Mouse (Mus musculus) urinary bladder, postnatal 10 days (tissue): ENCODE measurements around the gene Myo1a.

Source experiments
- DNase-seq: peaks from one replicate; pipeline ENCODE4 v3.0.0; 2022; ENCODE audit warnings: low spot score

The Myo1a gene

GRCm38 (mm10) chr10:127674794-127675522, 30.0 kb upstream of the Myo1a start:
- DNase-seq = no peak

DNA sequence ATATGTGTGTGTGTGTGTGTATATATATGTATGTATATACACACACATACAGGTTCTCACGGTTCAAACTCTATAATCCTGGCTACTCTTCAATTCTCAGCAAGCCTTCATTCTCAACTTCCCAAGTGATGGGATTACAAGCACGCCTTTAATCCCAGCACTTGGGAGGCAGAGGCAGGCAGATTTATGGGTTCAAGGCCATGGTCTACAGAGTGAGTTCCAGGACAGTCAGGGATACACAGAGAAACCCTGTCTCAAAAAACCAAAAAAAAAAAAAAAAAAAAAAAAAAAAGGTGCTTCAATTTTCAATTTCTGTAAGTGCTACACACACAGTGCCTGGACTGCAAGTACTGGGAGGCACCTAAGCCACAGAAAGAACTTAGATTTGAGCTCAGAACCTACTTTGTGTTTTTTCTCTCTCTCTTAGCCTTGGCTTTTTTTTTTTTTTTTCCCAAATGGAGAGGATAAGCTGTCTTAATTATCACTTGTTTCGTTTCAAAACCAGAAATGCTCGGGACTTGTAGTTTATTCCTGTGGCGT, 29.0 kb upstream of the Myo1a start:
- DNase-seq = no peak

DNA sequence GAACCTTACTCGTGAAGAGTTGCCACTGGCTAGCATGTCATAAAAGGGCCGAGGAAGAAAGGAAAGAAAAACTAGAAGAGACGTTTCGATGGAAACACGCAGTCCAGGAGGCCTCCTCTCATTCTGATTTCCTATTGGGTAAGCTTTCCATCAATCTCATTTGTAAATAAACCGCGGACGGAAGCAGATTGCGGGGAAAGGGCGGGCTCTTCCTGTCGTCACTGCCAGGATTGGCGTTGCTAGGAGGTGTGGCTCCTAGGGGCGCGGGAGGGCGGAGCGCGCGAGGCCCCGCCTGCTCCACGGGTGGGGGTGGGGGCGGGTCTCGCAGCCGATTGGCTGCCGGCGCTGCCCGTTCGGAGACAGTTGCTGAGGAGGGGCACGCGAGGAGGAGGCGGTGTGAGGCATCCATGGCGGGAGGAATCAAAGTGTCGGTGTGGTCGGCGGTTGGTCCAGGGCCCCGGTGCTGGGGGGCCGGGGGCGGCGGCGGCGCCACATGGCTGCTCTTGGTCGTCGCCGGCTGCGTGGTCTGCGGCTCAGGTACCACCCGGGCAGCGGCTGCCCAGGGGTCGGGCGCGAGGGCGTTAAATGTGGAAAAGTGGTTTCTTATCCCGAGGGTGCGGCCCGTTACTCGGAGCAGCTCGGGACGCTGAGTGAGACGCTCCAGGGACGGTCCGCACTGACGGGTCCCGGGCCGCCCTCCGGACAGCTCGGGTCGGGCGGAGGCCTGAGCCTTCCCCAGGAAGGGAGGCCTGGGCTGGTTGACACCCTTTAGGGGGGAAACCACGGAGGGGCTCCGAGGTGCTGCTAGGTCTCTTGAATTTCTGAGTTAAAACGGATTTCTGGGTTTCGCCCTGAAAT, 28.1 kb upstream of the Myo1a start:
- DNase-seq = peak; percentile 78

GRCm38 (mm10) chr10:127677591-127678336, 27.2 kb upstream of the Myo1a start:
- DNase-seq = no peak

DNA sequence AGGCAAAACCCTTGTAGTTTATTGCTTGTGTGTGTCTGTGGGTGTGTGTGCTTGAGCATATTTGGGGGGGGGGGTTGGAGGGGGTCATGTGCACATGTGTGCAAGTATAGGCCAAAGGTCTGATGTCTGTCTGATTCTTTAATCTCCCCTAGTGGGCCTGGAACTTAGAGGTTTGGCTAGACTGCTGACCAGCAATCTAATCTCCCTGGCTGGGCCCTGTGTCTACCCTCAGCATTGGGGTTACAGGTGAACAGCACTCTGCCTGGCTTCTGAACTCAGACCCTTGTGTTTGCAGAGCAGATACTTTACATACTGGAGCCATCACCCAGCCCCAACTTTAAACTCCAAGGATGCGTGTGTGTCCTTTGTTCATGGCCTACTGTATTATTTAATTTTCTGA, 25.8 kb upstream of the Myo1a start:
- no peak for DNase-seq

- DNase-seq = no peak
These were observed 25.1 kb upstream of the Myo1a start for GRCm38 (mm10) chr10:127679881-127680280.

- no peak for DNase-seq
These were observed 22.1 kb upstream of the Myo1a start for GRCm38 (mm10) chr10:127682886-127683285.

DNA sequence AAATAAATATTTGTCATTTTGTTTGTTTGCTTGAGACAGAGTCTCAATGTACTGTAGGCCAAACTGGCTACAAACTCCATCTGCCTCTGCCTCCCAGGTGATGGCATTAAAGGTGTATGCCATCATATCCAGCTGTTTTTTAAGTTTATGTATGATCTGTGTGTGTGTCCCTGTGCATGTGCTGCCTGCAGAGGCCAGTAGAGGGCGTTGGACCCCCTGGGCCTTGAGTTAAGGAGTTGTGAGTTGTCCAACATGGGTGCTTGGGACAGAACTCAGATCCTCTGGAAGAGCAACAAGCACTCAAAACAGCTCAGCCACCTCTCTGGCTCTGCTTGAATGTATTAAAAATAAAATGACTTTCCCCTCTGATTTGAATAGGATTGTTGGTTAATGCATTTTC, 13.9 kb upstream of the Myo1a start:
- no peak for DNase-seq

GRCm38 (mm10) chr10:127694636-127695035, 10.3 kb upstream of the Myo1a start:
- DNase-seq = no peak

DNA sequence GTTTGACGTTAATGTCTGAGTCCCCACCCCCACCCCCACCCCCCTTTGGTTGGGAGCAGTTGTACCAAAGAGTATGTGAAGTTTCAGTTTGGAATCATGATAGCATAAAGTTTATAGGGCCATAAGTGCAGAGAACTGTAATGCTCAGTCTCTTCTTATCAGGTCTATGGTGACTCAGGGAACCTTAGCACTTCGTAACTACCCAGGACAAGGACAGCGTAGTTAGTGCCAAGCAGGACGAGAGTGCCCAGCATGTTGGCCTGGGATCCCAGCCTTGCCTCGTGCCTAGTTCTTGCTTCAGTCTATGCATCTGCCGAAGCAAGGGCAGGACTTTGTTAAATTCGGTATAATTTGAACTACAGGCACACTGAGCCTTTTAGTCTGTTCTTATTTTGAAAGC, 9.2 kb upstream of the Myo1a start:
- no peak for DNase-seq

DNA sequence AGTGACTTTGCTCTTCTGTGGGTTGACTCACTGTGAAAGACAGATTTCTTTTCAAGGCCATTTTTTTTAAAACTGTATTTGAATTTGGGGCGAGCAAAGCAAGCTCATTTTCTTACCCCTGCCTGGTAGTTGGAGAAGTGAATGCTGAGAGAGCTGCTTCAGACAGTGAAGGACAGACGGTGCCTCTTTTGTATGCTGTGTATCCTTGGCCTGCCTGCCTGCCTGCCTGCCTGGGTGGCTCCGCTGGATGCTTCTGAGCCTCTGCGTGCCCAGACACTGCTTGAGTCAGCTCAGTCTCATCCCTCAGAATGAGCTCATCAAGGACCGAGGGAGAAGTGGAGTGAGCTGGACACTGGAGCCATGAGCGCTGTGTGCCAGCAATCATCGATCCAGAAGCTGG, 6.0 kb upstream of the Myo1a start:
- no peak for DNase-seq

GRCm38 (mm10) chr10:127703299-127703698, 1.7 kb upstream of the Myo1a start:
- DNase-seq = no peak

GRCm38 (mm10) chr10:127704293-127704692, 677 bp upstream of the Myo1a start:
- no peak for DNase-seq

DNA sequence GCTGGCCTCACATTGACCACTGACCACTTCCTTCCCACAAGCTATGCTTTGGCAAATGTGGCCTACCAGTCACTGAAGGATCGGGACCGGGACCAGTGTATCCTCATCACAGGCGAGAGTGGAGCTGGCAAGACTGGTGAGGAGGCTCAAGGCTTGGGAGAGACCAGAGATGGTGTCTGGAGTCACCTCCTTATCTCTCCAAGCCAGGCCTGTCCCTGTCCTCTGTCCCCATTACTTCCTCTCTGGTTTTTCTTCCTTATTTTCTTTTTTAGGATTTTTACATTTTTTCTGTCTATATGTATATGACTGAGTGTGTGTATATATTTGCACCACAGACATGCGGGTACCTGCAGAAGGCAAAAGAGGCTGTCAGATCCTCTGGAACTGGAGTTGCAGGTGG, 813 bp downstream of the Myo1a start:
- no peak for DNase-seq

GRCm38 (mm10) chr10:127707721-127708120, 2.8 kb downstream of the Myo1a start:
- DNase-seq = no peak

DNA sequence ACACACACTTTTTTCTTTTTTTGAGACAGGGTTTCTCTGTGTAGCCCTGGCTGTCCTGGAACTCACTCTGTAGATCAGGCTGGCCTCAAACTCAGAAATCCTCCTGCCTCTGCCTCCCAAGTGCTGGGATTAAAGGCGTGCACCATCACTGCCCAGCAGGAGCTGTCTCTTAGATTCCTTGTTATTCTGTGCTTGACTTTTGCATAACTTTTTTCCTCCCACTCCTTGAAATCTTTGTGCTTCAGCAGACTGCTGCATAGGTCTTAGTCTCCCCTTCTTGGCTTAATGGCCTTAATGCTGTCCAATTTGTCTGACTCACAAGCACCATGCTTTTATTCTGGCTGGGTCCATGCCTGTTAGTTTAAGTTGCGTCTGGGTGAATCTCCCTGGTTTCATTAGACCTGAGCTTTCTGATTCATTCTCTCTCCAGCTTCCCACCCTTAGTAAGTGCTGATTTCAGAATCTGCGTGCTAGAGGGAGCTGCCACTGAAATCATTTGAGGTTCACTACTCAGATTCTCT, 3.9 kb downstream of the Myo1a start:
- no peak for DNase-seq

DNA sequence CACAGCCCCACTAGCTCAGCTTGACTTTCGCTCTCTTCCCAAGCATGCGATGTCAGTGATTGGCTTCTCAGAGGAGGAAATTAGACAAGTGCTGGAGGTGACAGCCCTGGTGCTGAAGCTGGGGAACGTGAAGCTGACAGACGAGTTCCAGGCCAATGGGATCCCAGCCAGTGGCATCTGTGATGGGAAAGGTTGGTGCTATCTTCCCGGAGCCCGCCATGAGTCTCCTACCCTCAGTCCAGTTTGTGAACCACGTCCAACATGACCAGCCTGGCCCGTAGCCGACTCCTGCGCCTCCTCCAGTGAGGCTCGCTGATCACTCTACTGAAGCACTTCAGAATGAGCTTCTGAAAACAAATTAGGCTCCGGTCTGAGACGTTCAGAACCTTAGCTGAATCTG, 5.4 kb downstream of the Myo1a start:
- no peak for DNase-seq

DNA sequence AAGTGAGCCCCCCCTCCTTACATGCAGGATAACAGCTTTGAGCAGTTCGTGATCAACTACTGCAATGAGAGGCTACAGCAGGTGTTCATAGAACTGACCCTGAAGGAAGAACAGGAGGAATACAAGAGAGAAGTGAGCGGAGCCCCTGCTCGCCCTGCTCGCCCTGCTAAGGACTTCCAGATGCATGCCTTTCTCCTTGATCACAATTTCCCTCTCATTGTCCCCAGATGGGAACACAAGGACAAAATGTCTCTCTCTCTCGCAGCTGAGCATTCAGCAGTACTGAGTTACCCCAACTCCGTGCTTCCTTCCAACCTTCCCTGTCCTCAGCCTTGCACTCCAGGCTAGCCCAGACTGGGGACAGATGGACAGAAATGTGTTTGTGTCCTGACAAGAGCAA, 7.8 kb downstream of the Myo1a start:
- DNase-seq = no peak

DNA sequence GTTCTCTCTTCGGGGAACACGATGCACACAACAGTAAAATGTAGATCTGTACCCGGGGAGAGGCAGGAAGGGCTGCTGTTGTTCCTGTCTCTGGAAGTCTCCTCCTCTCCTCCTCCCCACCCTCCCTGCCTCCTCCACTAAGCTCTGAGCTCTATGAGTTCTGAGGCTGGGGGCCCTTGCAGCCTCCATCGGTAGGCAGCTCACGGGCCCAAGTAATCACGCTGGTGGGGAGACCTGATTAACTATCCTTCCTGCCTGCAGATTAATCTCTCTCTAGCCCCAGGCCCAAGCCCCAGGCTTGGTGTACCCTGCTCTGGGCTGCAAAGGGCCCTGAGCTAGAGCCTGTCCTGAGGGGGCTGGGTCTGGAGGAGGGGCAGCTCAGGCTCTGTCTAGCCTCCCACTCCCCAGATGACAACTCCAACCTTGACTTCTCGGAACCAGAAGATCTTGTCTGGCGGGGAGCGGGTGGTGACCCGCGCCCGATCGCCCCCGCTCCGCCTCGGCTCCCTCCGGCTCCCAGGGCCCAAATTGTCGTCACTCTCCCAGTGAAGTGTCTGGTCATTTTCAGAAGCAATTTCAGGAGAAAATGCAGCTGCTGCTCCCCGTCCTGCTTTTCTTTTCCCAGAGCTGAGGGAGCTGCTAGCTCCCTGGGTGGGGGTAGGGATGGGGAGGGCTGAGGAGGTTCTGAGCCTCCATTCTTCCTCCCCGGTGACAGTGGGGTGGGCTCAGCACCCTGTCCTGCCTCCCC, 16.9 kb downstream of the Myo1a start:
- DNase-seq = no peak

GRCm38 (mm10) chr10:127724178-127724577, 19.2 kb downstream of the Myo1a start, which contains the start of gene Tac2:
Gene Tac2 (plus strand): TSS chr10:127724478.
- no peak for DNase-seq

DNA sequence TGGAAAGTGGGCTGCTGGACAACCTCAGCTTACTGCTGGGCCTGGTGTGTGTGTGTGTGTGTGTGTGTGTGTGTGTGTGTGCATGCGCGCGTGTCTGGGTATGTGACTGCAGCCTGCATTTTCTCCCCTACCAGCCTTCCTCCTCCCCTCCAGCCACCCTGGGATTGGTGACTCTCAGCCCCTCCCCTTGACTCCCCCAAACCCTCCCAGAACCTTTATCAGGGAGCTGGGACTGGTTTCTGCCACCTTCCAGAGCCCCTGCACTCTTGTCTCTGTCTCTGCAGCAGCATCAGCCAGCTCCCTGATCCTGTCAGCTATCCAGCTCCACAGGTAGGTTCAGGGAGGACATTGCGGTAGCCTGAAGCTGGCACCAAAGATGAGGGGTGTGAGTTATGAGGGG, 20.2 kb downstream of the Myo1a start:
- no peak for DNase-seq
